Mouse (Mus musculus): ENCODE data around the gene Map3k10.
"Not testable (repeated sequence)": the region's sequence is repeated elsewhere in the genome, so short reads cannot be mapped to it uniquely, and the experiment has no call there.

The Map3k10 gene

GRCm38 (mm10) chr7:27654607-27655276 is 19.7 kb downstream of the Map3k10 start:
- no peak for DNase-seq

GRCm38 (mm10) chr7:27653681-27654437 is 20.5 kb downstream of the Map3k10 start, which contains the start of gene Ttc9b:
Gene Ttc9b, plus strand, starts transcription at chr7:27653915.
- DNase-seq: peak; percentile 22 to 26

GRCm38 (mm10) chr7:27650949-27651348 is 23.4 kb downstream of the Map3k10 start:
- DNase-seq: peak in 1 of 2 experiments; percentile 21

GRCm38 (mm10) chr7:27649723-27650122 is 24.7 kb downstream of the Map3k10 start:
- DNase-seq: no peak

- DNase-seq: no peak
Observed at GRCm38 (mm10) chr7:27647281-27648002, 27.0 kb downstream of the Map3k10 start.

GRCm38 (mm10) chr7:27646516-27646915 is 27.9 kb downstream of the Map3k10 start:
- DNase-seq: no peak

- no peak for DNase-seq
Observed at GRCm38 (mm10) chr7:27644471-27644870, 29.9 kb downstream of the Map3k10 start.

GRCm38 (mm10) chr7:27635094-27635493 is 39.3 kb downstream of the Map3k10 start:
- not testable (repeated sequence) for DNase-seq

- DNase-seq: no peak
Observed at GRCm38 (mm10) chr7:27634691-27635090, 39.7 kb downstream of the Map3k10 start.

- no peak for DNase-seq
Observed at GRCm38 (mm10) chr7:27633166-27633565, 41.2 kb downstream of the Map3k10 start.

- DNase-seq: no peak
Observed at GRCm38 (mm10) chr7:27631439-27631838, 43.0 kb downstream of the Map3k10 start.

- DNase-seq: not testable (repeated sequence)
Observed at GRCm38 (mm10) chr7:27628816-27629215, 45.6 kb downstream of the Map3k10 start.

- no peak for DNase-seq
Observed at GRCm38 (mm10) chr7:27628190-27628589, 46.2 kb downstream of the Map3k10 start.

GRCm38 (mm10) chr7:27627707-27628106 is 46.7 kb downstream of the Map3k10 start:
- DNase-seq: no peak

- no peak for DNase-seq
Observed at GRCm38 (mm10) chr7:27624967-27625366, 49.4 kb downstream of the Map3k10 start.

- DNase-seq: no peak
Observed at GRCm38 (mm10) chr7:27622234-27622633, 52.2 kb downstream of the Map3k10 start.

- no peak for DNase-seq
Observed at GRCm38 (mm10) chr7:27621028-27621427, 53.4 kb downstream of the Map3k10 start.

- no peak for DNase-seq
Observed at GRCm38 (mm10) chr7:27613751-27614499, 60.5 kb downstream of the Map3k10 start.

- no peak for DNase-seq
Observed at GRCm38 (mm10) chr7:27612940-27613339, 61.5 kb downstream of the Map3k10 start.

- DNase-seq: no peak
Observed at GRCm38 (mm10) chr7:27610871-27611270, 63.5 kb downstream of the Map3k10 start.

- no peak for DNase-seq
Observed at GRCm38 (mm10) chr7:27610370-27610769, 64.0 kb downstream of the Map3k10 start.

- DNase-seq: no peak
Observed at GRCm38 (mm10) chr7:27609688-27610087, 64.7 kb downstream of the Map3k10 start.

- no peak for DNase-seq
Observed at GRCm38 (mm10) chr7:27609285-27609684, 65.1 kb downstream of the Map3k10 start.

Measured in thymus, adult 18-20 months (tissue).